Mouse (Mus musculus): ENCODE data around the gene Krtap10-4. TPM values are rescaled to one million over a fixed set of nuclear protein-coding genes. Genes with fewer than 3 reads are reported as not detected.
"Not testable (repeated sequence)": the region's sequence is repeated elsewhere in the genome, so short reads cannot be mapped to it uniquely, and the experiment has no call there.

The Krtap10-4 gene
- polyA plus RNA-seq, 1 experiment: not detected

GRCm38 (mm10) chr10:77794976-77795375, 31.9 kb downstream of the Krtap10-4 start, which contains the start of gene Gm9639:
Gene Gm9639, minus strand, starts transcription at chr10:77795076.
- no peak for DNase-seq (ENCODE audit: extremely low spot score in 1 of 2, low spot score in 1 of 2)

- DNase-seq (ENCODE audit: extremely low spot score in 1 of 2, low spot score in 1 of 2): no peak
Measured at GRCm38 (mm10) chr10:77788621-77789020, 38.3 kb downstream of the Krtap10-4 start.

- not testable (repeated sequence) for DNase-seq (ENCODE audit: extremely low spot score in 1 of 2, low spot score in 1 of 2)
Measured at GRCm38 (mm10) chr10:77787876-77788275, 39.0 kb downstream of the Krtap10-4 start, which contains the start of gene Gm7137. Gene Gm7137, minus strand, starts transcription at chr10:77788200.

- DNase-seq (ENCODE audit: extremely low spot score in 1 of 2, low spot score in 1 of 2): not testable (repeated sequence)
Measured at GRCm38 (mm10) chr10:77783396-77783795, 43.5 kb downstream of the Krtap10-4 start.

GRCm38 (mm10) chr10:77782442-77782841, 44.5 kb downstream of the Krtap10-4 start, which contains the start of gene Gm3250:
Gene Gm3250, minus strand, starts transcription at chr10:77782542.
- DNase-seq (ENCODE audit: extremely low spot score in 1 of 2, low spot score in 1 of 2): not testable (repeated sequence)

- DNase-seq (ENCODE audit: extremely low spot score in 1 of 2, low spot score in 1 of 2): not testable (repeated sequence)
Measured at GRCm38 (mm10) chr10:77776844-77777243, 50.1 kb downstream of the Krtap10-4 start, which contains the start of gene Gm7138. Gene Gm7138, minus strand, starts transcription at chr10:77776944.

Other genes with a start within 250 kb of the Krtap10-4 start
- 125 and 132 TPM in 2 replicates for gene Pttg1ip, start 245.4 kb downstream of the Krtap10-4 start, polyA plus RNA-seq (2012; rRNA removed)
- 358 and 364 TPM in 2 replicates for gene Sumo3, start 221.0 kb downstream of the Krtap10-4 start, polyA plus RNA-seq (2012; rRNA removed)
- 15.9 and 23.0 TPM in 2 replicates for gene Gm49325, start 220.9 kb downstream of the Krtap10-4 start, polyA plus RNA-seq (2012; rRNA removed)
- 47.9 and 51.8 TPM in 2 replicates for gene Ube2g2, start 204.8 kb downstream of the Krtap10-4 start, polyA plus RNA-seq (2012; rRNA removed)
- 0.04 TPM in 1 of 2 replicates, not detected in the other for gene Tspear, start 140.5 kb downstream of the Krtap10-4 start, polyA plus RNA-seq (2012; rRNA removed)
- gene Gm19402, start 136.3 kb downstream of the Krtap10-4 start, polyA plus RNA-seq (2012; rRNA removed): not detected in 2 replicates
- not detected in 2 replicates for gene Gm9508, start 129.9 kb downstream of the Krtap10-4 start, polyA plus RNA-seq (2012; rRNA removed)
- not detected in 2 replicates for gene Gm10272, start 120.5 kb downstream of the Krtap10-4 start, polyA plus RNA-seq (2012; rRNA removed)
- gene Gm10024, start 115.6 kb downstream of the Krtap10-4 start, polyA plus RNA-seq (2012; rRNA removed): not detected in 2 replicates
- not detected in 2 replicates for gene Gm10142, start 111.3 kb downstream of the Krtap10-4 start, polyA plus RNA-seq (2012; rRNA removed)
- gene Krtap12-1, start 106.5 kb downstream of the Krtap10-4 start, polyA plus RNA-seq (2012; rRNA removed): not detected in 2 replicates
- gene Gm10100, start 100.6 kb downstream of the Krtap10-4 start, polyA plus RNA-seq (2012; rRNA removed): not detected in 2 replicates
- not detected in 2 replicates for gene Gm18596, start 84.5 kb downstream of the Krtap10-4 start, polyA plus RNA-seq (2012; rRNA removed)
- gene Gm9736, start 75.7 kb downstream of the Krtap10-4 start, polyA plus RNA-seq (2012; rRNA removed): not detected in 2 replicates
- gene Gm3233, start 67.4 kb downstream of the Krtap10-4 start, polyA plus RNA-seq (2012; rRNA removed): not detected in 2 replicates
- not detected in 2 replicates for gene Gm3238, start 55.8 kb downstream of the Krtap10-4 start, polyA plus RNA-seq (2012; rRNA removed)
- gene Gm7138, start 50.2 kb downstream of the Krtap10-4 start, polyA plus RNA-seq (2012; rRNA removed): not detected in 2 replicates
- gene Gm3250, start 44.6 kb downstream of the Krtap10-4 start, polyA plus RNA-seq (2012; rRNA removed): not detected in 2 replicates
- gene Gm7137, start 38.9 kb downstream of the Krtap10-4 start, polyA plus RNA-seq (2012; rRNA removed): not detected in 2 replicates
- gene Gm9639, start 32.0 kb downstream of the Krtap10-4 start, polyA plus RNA-seq (2012; rRNA removed): not detected in 2 replicates
- gene Gm19668, start 28.0 kb downstream of the Krtap10-4 start, polyA plus RNA-seq (2012; rRNA removed): not detected in 2 replicates
- not detected in 2 replicates for gene Gm9507, start 15.3 kb downstream of the Krtap10-4 start, polyA plus RNA-seq (2012; rRNA removed)
- not detected in 2 replicates for gene Gm2696, start 12.4 kb downstream of the Krtap10-4 start, polyA plus RNA-seq (2012; rRNA removed)
- gene Krtap10-10, start 8.9 kb upstream of the Krtap10-4 start, polyA plus RNA-seq (2012; rRNA removed): not detected in 2 replicates
- gene Gm36176, start 19.7 kb upstream of the Krtap10-4 start, polyA plus RNA-seq (2012; rRNA removed): not detected in 2 replicates
- gene Gm10318, start 25.8 kb upstream of the Krtap10-4 start, polyA plus RNA-seq (2012; rRNA removed): not detected in 2 replicates
- not detected in 2 replicates for gene Gm3285, start 34.9 kb upstream of the Krtap10-4 start, polyA plus RNA-seq (2012; rRNA removed)
- 5.6 and 6.3 TPM in 2 replicates for gene Lrrc3, start 75.4 kb upstream of the Krtap10-4 start, polyA plus RNA-seq (2012; rRNA removed)
- 22.5 and 28.3 TPM in 2 replicates for gene Trpm2, start 143.5 kb upstream of the Krtap10-4 start, polyA plus RNA-seq (2012; rRNA removed)
- 66.6 and 82.8 TPM in 2 replicates for gene 1810043G02Rik, start 151.4 kb upstream of the Krtap10-4 start, polyA plus RNA-seq (2012; rRNA removed)
- gene Pfkl, start 183.0 kb upstream of the Krtap10-4 start, polyA plus RNA-seq (2012; rRNA removed): 164 and 180 TPM in 2 replicates
- gene Dnmt3l, start 214.9 kb upstream of the Krtap10-4 start, polyA plus RNA-seq (2012; rRNA removed): 0.34 and 0.52 TPM in 2 replicates
- 0.13 and 0.30 TPM in 2 replicates for gene Aire, start 216.5 kb upstream of the Krtap10-4 start, polyA plus RNA-seq (2012; rRNA removed)
- 2.6 and 2.9 TPM in 2 replicates for gene Icosl, start 242.2 kb upstream of the Krtap10-4 start, polyA plus RNA-seq (2012; rRNA removed)